Mouse (Mus musculus) mesoderm, embryonic 11.5 days (tissue): ENCODE measurements around the gene Amigo3.
A peak's percentile ranks its signal among the peaks of the same experiment; 100 is the strongest.

Experiments used
- DNase-seq: peaks from one replicate; pipeline ENCODE4 v3.0.0-alpha.2; 2012; ENCODE audit warnings: low read depth, low spot score

Gene Amigo3

DNA sequence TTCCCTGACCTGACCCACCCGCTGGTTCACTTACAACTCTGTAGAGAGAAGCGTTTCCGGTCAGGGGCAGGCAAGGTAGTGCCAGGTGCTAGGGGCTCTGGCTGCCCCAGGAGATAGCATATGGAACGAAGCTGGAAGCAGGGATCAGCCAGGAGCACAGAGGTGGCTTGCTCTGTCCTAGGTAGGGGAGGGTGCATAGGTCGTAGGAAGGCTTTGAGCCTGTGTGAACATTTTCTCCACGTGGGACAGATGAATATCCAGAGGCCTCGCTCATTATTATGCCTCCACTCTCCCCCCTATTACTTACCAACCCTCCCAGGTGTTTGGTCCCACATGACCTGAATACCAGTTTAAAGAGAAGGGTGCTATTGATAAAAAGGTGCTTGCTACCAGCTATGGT is 548 bp upstream of the Amigo3 start:
- no peak for DNase-seq

DNA sequence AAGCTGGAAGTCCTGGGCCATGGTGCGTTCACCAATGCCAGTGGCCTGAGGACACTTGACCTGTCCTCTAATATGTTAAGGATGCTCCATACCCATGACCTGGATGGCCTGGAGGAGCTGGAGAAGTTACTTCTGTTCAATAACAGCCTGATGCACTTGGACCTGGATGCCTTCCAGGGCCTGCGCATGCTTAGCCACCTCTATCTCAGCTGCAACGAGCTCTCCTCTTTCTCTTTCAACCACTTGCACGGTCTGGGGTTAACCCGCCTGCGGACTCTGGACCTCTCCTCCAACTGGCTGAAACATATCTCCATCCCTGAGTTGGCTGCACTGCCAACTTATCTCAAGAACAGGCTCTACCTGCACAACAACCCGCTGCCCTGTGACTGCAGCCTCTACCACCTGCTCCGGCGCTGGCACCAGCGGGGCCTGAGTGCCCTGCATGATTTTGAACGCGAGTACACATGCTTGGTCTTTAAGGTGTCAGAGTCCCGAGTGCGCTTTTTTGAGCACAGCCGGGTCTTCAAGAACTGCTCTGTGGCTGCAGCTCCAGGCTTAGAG is 786 bp downstream of the Amigo3 start:
- no peak for DNase-seq

DNA sequence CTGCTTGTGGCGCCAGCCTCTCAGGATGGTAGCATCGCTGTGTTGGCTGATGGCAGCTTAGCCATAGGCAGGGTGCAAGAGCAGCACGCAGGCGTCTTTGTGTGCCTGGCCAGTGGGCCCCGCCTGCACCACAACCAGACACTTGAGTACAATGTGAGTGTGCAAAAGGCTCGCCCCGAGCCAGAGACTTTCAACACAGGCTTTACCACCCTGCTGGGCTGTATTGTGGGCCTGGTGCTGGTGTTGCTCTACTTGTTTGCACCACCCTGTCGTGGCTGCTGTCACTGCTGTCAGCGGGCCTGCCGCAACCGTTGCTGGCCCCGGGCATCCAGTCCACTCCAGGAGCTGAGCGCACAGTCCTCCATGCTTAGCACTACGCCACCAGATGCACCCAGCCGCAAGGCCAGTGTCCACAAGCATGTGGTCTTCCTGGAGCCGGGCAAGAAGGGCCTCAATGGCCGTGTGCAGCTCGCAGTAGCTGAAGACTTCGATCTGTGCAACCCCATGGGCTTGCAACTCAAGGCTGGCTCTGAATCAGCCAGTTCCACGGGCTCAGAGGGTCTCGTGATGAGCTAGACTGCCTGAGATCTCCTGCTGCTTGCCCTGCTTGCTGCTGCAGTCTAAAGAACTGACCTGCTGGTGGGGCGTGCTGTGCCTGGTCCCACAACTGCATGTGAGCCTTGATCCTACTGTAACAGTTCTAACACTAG is 1.5 kb downstream of the Amigo3 start:
- no peak for DNase-seq

DNA sequence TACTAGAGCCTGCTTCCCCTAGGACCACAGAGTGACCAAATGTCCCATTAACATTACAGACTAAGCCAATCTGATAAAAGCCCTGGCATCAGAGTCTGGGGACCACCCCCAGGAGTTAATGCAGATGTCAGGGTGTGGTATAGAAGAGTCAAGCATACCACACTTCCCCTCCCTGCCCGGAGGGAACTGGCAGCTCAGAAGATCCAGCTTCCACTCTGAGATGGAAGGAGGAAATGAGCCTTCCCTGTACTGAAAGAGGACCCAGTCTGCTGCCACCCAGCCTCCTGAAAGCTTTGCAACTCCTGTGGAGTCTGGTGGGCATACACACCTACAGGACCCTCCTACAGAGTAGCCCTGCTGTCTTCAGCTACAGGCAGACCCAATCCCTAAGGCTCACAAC is 2.1 kb downstream of the Amigo3 start:
- DNase-seq, result no peak

DNA sequence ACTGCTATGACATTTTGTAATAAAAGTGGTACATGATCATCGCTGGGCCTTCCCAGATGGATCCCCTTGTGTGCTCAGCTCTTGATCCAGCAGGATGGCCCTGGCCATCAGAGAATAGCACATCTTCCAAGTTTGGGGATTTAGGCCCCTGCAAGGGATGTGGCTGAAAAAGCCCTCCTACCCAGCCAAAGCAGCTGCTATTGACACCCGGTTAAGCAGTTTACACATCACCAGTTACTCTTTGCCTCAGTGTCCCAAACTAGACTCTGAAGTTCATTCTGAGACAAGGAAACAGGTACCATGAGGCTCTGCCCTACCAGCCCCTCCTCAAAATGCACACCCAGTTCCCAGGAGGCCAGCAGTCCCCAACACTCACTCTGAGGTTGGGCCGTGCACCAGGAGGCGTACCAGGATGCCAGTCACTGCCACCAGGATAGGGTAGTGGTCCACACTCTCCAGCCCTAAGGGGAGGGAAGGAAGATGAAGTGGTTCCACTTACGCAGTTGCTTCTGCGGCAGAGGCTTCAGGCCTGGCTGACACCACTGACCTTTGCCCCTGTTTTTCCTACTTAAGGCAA is 2.8 kb downstream of the Amigo3 start:
- DNase-seq, result no peak

DNA sequence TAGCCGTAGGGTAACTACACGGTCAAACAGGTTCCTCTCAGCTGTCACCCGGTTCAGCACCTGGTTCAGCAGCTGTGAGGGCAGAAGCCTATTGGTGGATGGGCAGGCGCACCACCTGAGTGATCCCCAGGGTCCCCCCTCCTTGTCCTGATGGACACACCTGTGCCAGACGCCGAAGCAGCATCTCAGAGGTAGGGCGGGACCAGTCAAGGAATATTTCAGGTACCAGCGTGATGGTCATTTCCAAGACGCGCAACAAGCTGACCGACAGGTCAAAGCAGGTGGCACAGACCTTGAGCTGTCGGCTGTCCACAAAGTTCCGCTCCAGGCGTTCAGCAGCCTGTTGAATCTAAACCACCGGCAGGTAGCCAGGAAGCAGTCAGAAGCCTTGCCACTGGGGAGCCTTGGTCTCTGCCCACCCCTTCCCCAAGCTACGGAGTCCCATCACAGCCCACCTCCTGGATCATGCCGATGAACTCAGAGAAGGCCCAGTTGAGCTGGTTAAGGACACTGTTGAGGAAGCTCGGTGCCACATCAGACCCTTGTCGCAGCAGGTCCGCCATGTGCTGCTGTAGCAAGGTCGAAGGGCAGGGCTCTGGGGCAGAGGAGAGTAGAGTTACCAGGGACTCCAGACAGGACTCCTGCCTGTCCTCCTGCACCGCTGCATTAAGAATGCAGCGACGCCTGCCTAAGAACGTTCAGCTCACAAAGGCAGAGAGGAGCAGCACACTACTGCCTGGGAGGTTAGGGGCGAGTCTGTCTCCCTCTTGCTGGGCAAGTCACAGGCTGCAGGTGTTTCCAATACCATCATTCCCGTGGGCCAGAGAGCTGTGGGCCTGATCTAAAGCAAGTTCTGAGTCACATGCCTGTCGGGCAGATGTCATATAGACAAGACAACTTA is 3.7 kb downstream of the Amigo3 start:
- no peak for DNase-seq

DNA sequence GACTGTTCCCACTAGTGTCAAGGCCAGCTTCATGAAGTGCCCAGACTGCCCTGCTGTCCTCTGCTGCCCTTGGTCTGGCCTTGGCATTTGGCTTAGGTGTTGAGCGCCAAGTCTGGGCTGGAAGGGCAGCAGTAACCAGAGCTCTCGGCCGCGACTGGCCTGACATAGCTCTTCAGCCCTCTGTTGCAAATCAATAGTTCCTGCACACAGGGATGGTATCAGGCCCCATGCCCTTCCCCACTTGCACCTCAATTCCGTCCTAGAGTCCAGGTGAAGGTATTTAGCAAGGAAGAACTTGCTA is 4.3 kb downstream of the Amigo3 start:
- DNase-seq, result no peak

DNA sequence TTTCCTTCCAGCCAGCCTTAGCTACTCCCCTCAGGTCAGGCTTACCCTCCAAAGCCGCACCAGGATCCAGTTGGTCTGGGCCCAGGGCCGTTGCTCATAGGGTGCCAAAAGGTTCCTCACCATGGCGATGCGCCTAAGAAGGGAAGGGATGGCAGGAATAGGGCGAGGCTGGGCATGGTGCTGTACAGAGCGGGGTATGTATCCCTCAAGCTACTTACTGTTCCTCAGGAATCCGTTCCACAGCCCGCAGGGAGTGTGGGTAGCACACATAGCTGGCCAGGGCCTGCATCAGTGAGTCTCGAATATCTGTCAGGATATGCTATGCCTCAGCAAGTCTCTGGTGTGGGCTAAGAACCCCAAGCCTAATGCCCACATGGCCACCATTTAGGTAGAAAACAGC is 5.3 kb downstream of the Amigo3 start:
- no peak for DNase-seq

DNA sequence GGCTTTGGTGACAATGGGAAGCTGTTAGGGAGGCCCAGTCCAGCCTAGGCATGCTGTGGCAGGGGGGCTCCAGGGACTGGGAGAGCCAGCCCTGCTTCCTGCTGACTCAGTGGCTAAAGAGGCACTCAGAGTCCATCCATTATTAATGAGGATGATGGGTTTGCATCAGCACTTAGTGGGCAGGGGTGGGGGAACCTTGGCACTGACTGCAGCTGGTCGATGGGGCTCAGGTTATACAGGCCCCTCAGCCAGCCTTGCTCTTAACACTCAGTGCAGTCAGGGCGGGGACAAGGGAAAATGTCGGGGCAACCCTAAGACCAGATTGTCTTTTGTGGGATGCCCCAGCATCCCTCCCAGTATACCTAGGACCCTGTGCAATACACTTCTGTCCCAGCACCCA is 9.2 kb downstream of the Amigo3 start:
- no peak for DNase-seq

DNA sequence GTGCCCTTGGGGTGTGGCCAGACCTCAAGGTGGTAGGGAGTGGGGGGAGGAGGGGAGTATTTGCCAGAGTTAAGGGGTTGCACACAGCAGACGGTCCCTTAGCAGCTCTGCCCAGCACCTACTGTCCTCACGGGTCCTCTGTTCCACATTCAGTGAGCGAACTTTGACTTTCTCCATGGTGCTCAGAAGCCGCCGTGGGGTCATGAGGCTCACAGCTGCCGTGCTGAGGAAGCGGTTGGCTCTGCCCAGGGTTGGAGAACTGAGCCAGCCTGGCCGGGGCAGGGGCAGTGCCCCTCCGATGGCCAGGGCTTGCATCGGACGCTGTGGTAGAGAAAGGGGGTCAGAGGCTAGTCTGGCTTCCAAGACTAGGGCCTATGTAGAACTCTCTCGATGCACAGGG is 10.4 kb downstream of the Amigo3 start:
- no peak for DNase-seq

DNA sequence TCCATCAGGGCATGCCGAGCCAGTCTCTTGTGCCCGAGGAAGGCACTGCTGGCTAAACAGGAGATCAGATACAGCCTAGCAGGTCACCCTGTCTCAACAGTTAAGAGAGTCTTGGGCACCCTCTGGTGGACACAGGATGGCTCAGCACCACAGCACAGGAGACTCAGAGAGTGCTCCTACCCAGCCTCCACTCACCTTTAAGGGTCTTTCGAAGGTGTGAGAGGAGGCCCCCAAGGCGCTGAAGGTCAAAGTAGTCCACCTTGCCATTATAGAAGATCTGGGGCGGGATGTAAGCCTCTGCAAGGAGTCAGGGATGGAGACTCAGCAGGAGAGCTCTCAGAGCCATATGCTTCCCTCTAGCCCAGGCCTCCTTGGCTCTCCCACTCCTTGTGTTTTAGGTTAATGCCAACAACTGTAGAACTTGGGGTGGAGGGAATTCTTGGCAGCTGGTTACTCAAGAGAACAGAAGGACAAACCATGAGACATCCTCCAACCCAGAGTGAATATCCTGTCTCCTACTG is 12.6 kb downstream of the Amigo3 start:
- DNase-seq, result peak; percentile 53

DNA sequence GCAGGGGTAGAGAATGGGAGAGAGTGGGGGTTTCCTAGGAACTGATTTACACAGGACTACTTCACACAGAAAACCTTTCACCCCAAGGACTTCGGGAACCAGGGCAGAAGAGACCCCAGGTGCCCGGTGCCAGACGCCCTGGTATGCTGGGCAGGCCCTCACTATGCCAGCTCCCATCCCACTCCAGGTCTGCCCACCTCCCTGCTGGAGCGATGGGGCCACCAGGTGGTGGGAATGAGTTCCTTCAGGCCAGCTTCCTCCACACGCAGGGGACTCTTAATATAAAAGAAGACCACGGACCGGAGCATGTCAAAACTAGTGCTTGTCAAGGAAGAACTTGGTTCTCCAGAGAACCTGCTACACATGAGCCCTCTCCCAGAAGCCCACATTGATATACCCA is 14.2 kb downstream of the Amigo3 start:
- DNase-seq, result no peak

DNA sequence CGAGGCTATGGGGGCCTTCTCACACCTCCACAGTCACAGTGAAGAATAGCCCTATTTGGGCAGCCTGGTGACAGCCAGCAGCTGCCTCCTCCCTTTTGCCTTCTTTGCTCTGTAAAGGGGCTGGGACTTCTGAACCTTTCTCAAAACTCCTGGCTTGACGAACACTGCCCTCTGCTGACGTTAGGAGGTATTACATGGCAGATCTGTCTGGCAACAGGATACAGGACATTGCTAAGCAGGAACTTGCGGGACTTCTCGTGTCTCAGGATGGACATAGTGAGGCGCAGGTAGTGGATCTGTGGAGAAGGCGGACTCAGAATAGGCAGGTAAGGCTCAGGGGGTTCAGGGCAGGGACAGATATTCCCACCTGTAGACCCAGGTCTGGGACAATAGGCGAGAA is 14.9 kb downstream of the Amigo3 start:
- peak; percentile 91 for DNase-seq

DNA sequence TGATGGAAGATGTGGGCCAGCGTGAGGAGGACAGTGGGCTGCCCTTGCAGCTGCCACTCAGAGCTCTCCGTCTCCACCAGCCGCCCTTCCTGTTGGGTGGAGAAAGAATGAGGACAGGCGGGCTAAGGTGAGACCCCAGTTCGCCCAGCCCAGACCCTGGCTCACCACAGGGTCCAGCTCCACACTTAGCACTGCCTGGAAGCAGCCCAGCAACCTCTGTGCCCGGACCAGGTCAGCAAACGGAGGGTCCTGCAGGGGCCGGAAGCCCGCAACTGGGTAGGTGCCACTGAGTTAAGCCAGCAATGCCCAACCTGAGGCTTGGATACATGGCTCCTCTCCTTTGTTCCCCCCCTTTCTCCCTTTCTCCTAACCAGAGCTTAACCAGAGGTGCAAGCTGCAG is 16.0 kb downstream of the Amigo3 start:
- DNase-seq, result no peak

DNA sequence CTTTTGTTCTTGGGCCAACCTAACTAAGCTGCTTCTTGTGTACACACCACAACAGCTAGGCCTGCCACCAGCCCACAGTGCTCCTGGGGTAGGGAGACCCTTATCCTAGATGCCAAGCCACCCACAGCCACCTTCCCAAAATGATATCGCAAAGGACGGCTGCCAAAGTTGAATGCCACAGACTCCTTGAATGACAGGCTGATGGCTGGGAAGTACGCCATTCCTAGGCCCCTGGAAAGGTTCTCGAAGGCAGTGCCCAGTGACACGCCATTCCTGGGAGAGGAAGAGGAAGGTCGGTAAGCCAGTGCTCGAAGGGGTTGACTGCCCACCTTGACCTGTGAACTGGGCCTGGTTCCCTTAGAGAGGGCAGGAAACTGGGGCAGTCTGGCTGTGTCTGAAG is 16.6 kb downstream of the Amigo3 start:
- no peak for DNase-seq

DNA sequence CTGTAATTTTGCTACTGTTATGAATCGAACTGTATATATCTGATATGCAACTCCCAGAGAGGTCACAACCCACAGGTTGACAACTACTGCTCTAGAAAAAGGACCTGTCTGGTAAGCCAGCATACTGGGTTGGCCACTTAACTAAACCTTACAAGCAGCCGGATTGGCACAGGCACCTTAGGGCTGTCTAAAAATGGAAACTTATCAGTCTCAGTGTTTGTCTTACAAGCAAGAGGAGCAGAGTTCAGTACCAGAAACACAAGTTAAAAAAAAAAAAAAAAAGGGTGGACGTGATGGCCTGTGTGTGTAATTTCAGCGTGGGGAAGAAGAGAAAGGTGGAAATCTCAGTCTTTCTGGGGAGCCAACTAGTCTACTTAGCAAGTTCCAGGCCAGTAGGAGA is 18.8 kb downstream of the Amigo3 start:
- DNase-seq, result no peak

DNA sequence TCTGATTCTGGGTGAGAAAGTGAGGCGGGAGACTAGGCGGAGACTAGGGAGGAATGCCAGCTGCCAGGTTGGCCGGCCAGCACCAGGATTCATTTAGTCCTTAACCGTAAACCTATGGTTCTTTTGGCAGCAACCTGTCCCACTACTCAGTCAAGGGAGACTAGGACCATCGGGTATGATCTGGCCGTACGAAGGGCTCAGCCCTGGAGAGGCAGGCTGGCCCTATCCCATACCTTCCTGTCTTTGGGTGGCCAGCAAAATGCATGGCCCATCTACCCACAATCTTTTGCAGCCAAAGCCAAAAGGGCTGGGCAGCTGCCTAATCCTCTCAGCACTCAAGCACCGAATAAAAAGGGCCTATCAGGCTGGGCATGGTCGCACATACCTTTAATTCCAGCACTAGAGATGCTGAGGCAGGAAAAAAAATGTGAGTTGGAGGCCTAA is 19.5 kb downstream of the Amigo3 start:
- no peak for DNase-seq

DNA sequence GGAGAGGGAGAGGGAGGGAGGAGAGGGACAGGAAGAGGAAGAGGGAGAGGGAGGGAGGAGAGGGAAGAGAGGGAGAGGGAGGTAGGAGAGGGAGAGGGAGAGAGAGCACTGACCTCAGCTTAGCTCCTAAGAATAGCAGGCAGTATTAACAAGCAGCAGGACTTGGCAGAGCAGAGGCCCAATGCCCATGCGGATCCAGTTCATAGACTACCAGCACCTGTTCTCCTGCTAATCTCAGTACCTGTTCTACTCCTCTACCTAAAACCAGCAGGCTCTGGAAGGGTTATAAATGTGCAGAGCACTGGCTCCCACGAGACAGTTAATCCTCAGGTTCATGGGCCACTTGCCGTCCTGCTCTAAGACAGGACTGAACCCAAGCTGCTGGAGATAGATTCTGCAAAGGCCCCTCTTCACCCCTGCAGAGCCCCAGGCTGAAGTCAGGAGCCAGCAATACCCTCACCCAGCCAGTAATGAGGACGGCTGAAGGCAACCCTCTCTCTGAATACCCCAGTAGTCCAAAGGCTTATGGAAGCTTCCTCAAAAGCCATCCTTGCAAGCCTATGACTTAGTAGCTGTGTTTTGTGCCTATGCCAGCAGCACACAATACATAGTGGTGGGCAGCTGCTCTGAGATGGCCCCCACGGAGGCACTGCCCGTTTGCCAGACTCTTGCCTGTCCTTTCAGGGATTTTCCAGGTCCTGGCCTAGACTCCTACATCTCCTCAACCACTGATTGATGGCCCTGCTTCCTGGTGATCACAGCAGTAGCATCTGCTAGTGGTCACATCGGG is 20.4 kb downstream of the Amigo3 start:
- DNase-seq, result no peak

DNA sequence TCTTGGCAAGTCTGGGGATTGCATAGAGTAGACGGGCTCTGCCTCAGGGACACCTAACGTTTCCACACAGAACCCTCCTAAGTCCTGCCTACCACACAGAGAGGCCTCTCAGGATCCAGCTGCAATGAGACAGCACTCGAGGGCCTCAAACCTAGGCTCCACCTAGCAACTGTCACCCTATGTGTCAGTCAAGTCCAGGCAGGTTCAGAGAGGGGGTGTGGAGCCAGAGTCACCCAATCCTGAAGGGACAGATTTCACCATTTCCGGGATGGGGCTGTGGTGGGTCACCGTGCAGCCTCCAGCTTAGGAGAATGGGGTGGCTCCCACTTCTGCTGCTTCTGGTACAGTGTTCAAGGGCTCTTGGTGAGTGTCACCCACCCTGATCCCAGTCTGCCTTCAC is 27.2 kb downstream of the Amigo3 start, which contains the start of gene Mst1:
TSS of gene Mst1 (plus strand) at position 269 of the 400 bp plus-strand sequence.
- DNase-seq, result no peak

DNA sequence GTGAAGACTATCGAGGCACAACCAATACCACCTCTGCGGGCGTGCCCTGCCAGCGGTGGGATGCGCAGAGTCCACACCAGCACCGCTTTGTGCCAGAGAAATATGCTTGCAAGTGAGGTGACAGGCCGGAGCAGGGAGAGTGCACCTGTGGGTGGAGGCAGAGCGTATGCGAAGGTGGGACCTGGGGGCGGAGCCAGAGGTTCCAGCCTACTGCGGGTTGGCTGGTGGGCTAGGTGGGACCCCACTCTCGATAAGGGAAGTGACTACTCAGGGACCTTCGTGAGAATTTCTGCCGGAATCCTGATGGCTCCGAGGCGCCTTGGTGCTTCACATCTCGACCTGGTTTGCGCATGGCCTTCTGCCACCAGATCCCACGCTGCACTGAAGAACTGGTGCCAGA is 29.6 kb downstream of the Amigo3 start:
- no peak for DNase-seq

DNA sequence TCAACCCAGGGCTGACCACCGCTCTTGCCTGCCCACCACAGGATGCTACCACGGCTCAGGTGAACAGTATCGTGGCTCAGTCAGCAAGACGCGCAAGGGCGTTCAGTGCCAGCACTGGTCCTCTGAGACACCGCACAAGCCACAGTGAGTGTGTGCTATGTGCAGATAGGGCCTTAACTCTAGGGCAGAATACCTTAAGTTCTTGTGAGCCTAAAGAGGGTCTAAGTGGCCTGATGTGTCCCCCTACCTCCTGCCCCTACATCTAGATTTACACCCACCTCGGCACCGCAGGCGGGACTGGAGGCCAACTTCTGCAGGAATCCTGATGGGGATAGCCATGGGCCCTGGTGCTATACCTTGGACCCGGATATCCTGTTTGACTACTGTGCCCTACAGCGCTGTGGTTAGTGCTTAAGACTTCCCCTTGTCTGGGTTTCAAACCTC is 30.1 kb downstream of the Amigo3 start, which contains the start of gene Rnf123:
TSS of gene Rnf123 (minus strand) at position 359 of the 444 bp plus-strand sequence.
- no peak for DNase-seq
